29 mouse cellular contexts compared by ENCODE assay signal in genomic region chr9:30848249-30848648, GRCm38 (mm10).
DNase-seq lines count a peak whose midpoint lies in the region; ATAC-seq lines count a peak whose summit lies in the region.
"Had no signal": no experiment of that assay in that cellular context is flagged by ENCODE, and none has a peak within 500 bp of the region (broad histone marks: within the 10 kb centered on the region; RNA-seq: fewer than 3 reads in every experiment).

No protein-coding gene starts in this region.

- peak; percentile 46 to 65 for DNase-seq in heart, adult 18-20 months
- DNase-seq in heart, postnatal 14 days = no peak
- DNase-seq in heart, adult 9 months (ENCODE audit: low spot score in 2 of 2) = peak; percentile 39 to 47
- peak; percentile 59 for DNase-seq in heart, postnatal 4 days
- no peak for DNase-seq in cerebellum, postnatal 36 days
- no peak for DNase-seq in right cerebral cortex, postnatal 25 days
- no peak for DNase-seq in frontal cortex, adult 2 months (ENCODE audit: extremely low spot score in 1 of 2, low spot score in 1 of 2)
- DNase-seq: B cell, adult 2 months; cerebellum, postnatal 10 days; forebrain, postnatal 0 days; gastrocnemius, postnatal 14 days; kidney, postnatal 14 days; layer of hippocampus, adult 9-11 months; lung, embryonic 14.5 days; lung, postnatal 14 days; retina, postnatal 1 day; right cerebral cortex, postnatal 14 days; thymus, postnatal 14 days had no signal

- no peak for ATAC-seq in heart, embryonic 14.5 days (ENCODE audit: insufficient number of reproducible peaks, insufficient read depth, low FRiP score, low read depth)
- ATAC-seq: forebrain, postnatal 0 days; intestine, embryonic 16.5 days; midbrain, embryonic 15.5 days had no signal

- no peaks in the 10 kb centered on the region for H3K27me3 ChIP-seq in heart, embryonic 14.5 days (ENCODE audit: control insufficient read depth, insufficient read depth, low read length)
- H3K27me3 ChIP-seq: embryonic facial prominence, embryonic 15.5 days; forebrain, embryonic 12.5 days; hindbrain, embryonic 13.5 days; limb, embryonic 12.5 days; liver, embryonic 15.5 days; midbrain, embryonic 15.5 days; neural tube, embryonic 15.5 days had no signal

- no peak overlapping the region for H3K4me2 ChIP-seq in heart, embryonic 14.5 days (ENCODE audit: low read length)
- H3K4me2 ChIP-seq: embryonic facial prominence, embryonic 15.5 days; forebrain, embryonic 12.5 days; hindbrain, embryonic 13.5 days; limb, embryonic 12.5 days; liver, embryonic 15.5 days; lung, embryonic 14.5 days; midbrain, embryonic 15.5 days; neural tube, embryonic 15.5 days had no signal

- peaks cover 21 to 36% of the 10 kb centered on the region in 2 experiments for H3K4me1 ChIP-seq in heart, embryonic 14.5 days (ENCODE audit: control insufficient read depth in 2 of 2, insufficient read depth in 2 of 2, low read length in 2 of 2)
- H3K4me1 ChIP-seq: forebrain, embryonic 12.5 days; hindbrain, embryonic 13.5 days; liver, embryonic 15.5 days; midbrain, embryonic 15.5 days; neural tube, embryonic 15.5 days had no signal

- no peaks in the 10 kb centered on the region for H3K36me3 ChIP-seq in heart, embryonic 14.5 days (ENCODE audit: control insufficient read depth, insufficient read depth, low read length)
- H3K36me3 ChIP-seq: embryonic facial prominence, embryonic 10.5 days; embryonic facial prominence, embryonic 15.5 days; forebrain, embryonic 12.5 days; hindbrain, embryonic 13.5 days; limb, embryonic 12.5 days; liver, embryonic 15.5 days; midbrain, embryonic 10.5 days; midbrain, embryonic 15.5 days; neural tube, embryonic 15.5 days had no signal

- intact Hi-C loops in heart, postnatal 14 days (cut with DNase I) = loop anchor here (5.0 kb wide), 2 partner anchors 66 to 69 kb away; no protein-coding TSS in a partner anchor

- H3K9ac ChIP-seq in heart, embryonic 14.5 days (ENCODE audit: low read length) = no peak overlapping the region
- H3K9ac ChIP-seq: embryonic facial prominence, embryonic 15.5 days; forebrain, embryonic 12.5 days; forebrain, postnatal 0 days; hindbrain, embryonic 13.5 days; limb, embryonic 12.5 days; liver, embryonic 15.5 days; lung, embryonic 14.5 days; midbrain, embryonic 15.5 days; neural tube, embryonic 15.5 days had no signal

- H3K9me3 ChIP-seq in heart, embryonic 14.5 days (ENCODE audit: control insufficient read depth, low read length) = no peaks in the 10 kb centered on the region
- H3K9me3 ChIP-seq: embryonic facial prominence, embryonic 10.5 days; embryonic facial prominence, embryonic 15.5 days; forebrain, embryonic 12.5 days; hindbrain, embryonic 13.5 days; limb, embryonic 12.5 days; liver, embryonic 15.5 days; midbrain, embryonic 10.5 days; midbrain, embryonic 15.5 days; neural tube, embryonic 15.5 days had no signal

- peak overlapping the region; percentile 53 to 76 for H3K27ac ChIP-seq in heart, embryonic 14.5 days (replicated peaks in 1 of 2; ENCODE audit: control insufficient read depth in 1 of 2, insufficient read depth in 1 of 2, low read depth in 2 of 2, low read length in 2 of 2)
- H3K27ac ChIP-seq: embryonic facial prominence, embryonic 10.5 days; embryonic facial prominence, embryonic 15.5 days; forebrain, embryonic 12.5 days; hindbrain, embryonic 13.5 days; limb, embryonic 12.5 days; liver, embryonic 15.5 days; midbrain, embryonic 10.5 days; midbrain, embryonic 15.5 days; neural tube, embryonic 15.5 days had no signal

- 17% methylated on average over 1 of the region's 1 CpGs for WGBS in heart, embryonic 14.5 days

- H3K4me3 ChIP-seq in heart, embryonic 14.5 days (ENCODE audit: control insufficient read depth in 1 of 2, insufficient read depth in 1 of 2, low read depth in 1 of 2, low read length in 2 of 2) = no peak overlapping the region
- H3K4me3 ChIP-seq: embryonic facial prominence, embryonic 10.5 days; embryonic facial prominence, embryonic 15.5 days; forebrain, embryonic 12.5 days; hindbrain, embryonic 13.5 days; limb, embryonic 12.5 days; liver, embryonic 15.5 days; midbrain, embryonic 10.5 days; midbrain, embryonic 15.5 days; neural tube, embryonic 15.5 days had no signal

Comparison
In these comparisons a context has a peak if more than half of its experiments do, and no peak if none do; other contexts are left out.
1. DNase-seq: peak in heart, adult 18-20 months (2 of 2), heart, adult 9 months (2 of 2) and heart, postnatal 4 days (single experiment); none in heart, postnatal 14 days (0 of 2), cerebellum, postnatal 36 days (0 of 2), right cerebral cortex, postnatal 25 days (single experiment) and frontal cortex, adult 2 months (0 of 2).